Mouse (Mus musculus): Measurements from ENCODE around the gene Gm45717. TPM values are rescaled to one million over a fixed set of nuclear protein-coding genes. Genes with fewer than 3 reads are reported as not detected.
A peak's percentile ranks its signal among the peaks of the same experiment; 100 is the strongest.

Gene Gm45717
- polyA plus RNA-seq, 1 experiment from 2014 or later = 0.38 TPM

DNA sequence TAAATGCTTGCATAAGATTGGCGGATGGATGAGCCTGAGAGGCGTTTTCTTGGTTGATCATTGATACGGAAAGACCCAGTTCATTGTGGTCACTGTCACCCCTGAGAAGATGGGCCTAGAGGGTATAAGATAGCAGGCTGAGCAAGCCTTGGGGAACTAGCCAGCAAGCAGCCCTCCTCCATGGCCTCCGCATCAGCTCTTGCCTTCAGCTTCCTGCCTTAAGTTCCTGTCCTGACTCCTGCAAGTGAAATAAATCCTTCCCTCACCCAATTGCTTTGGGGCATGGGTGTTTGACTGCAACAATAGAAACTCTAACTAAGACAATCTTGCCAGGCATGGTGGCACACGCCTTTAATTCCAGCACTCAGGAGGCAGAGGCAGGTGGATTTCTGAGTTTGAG lies 4.3 kb upstream of the Gm45717 start:
- H3K4me1 ChIP-seq (replicated peaks; ENCODE audit: control insufficient read depth, insufficient read depth, low read length) = no peaks in the 10 kb centered on the region

DNA sequence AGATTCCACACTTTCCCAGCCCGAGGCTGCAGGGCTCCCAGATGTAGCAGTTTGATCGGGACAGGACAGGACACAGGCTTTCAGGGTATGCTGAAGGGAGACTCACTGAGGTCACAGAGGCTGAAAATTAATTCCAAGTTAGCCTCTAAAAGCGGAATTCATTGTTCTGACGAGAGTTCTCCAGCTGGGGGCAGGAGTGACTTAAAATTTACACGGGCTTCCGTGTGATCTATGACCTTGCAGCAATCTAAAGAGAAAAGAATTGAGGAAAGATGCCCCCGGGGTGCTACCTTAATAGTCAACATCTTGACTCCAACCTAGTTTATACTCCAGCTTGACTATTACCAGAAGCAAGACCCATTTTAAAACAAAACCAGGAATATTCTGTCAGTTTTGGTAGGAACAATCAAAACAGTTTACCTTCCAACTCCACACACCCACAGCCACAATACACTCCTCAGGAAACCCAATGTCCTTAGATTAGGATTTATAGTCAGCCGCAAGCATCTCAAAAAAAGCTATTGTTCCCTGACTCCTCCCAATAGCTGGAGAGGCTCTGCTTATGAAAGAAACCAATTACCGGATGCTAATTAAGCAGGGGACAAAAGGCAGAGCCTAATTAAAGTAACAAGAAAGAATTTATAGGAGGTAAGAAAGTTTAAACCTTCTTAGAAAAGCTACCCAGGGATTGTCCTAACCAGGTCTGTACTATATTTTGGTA lies 3.6 kb upstream of the Gm45717 start:
- H3K4me3 ChIP-seq (ENCODE audit: low read depth, low read length) = no peak overlapping the region
- no peak for ATAC-seq
- H3K27ac ChIP-seq (ENCODE audit: low read depth, low read length) = no peak overlapping the region
- H3K9me3 ChIP-seq (ENCODE audit: control insufficient read depth) = no peaks in the 10 kb centered on the region
- H3K36me3 ChIP-seq (ENCODE audit: control insufficient read depth, insufficient read depth) = no peaks in the 10 kb centered on the region
- H3K4me1 ChIP-seq (replicated peaks; ENCODE audit: control insufficient read depth, insufficient read depth, low read length) = no peaks in the 10 kb centered on the region; the same call in 1 of the 2 replicates
- TF ChIP-seq CTCF (IDR thresholded peaks at IDR 0.05; ENCODE audit: low read depth) = peak; percentile 71
- H3K9ac ChIP-seq (ENCODE audit: low read depth, low read length) = no peak overlapping the region
- H3K27me3 ChIP-seq (replicated peaks; ENCODE audit: control insufficient read depth, insufficient read depth, low read length) = no peaks in the 10 kb centered on the region
- WGBS = 12% methylated on average over 9 of the region's 9 CpGs
- H3K4me2 ChIP-seq (replicated peaks; ENCODE audit: low read depth) = no peak overlapping the region

More for the DNA sequence above, 4.3 kb upstream of the Gm45717 start:
- Histone ChIP-seq H3K36me3 (ENCODE audit: control insufficient read depth, insufficient read depth) (no peaks in the 10 kb centered on the region), H3K4me2 (replicated peaks; ENCODE audit: low read depth) (no peak overlapping the region), H3K4me3 (ENCODE audit: low read depth, low read length) (no peak overlapping the region), H3K9me3 (ENCODE audit: control insufficient read depth) (no peaks in the 10 kb centered on the region), H3K9ac (ENCODE audit: low read depth, low read length) (no peak overlapping the region), H3K27ac (ENCODE audit: low read depth, low read length) (no peak overlapping the region), H3K27me3 (replicated peaks; ENCODE audit: control insufficient read depth, insufficient read depth, low read length) (no peaks in the 10 kb centered on the region)
- no peak for ATAC-seq
- WGBS = 88% methylated on average over 5 of the region's 5 CpGs
- no peak for TF ChIP-seq CTCF (IDR thresholded peaks at IDR 0.05; ENCODE audit: low read depth)

DNA sequence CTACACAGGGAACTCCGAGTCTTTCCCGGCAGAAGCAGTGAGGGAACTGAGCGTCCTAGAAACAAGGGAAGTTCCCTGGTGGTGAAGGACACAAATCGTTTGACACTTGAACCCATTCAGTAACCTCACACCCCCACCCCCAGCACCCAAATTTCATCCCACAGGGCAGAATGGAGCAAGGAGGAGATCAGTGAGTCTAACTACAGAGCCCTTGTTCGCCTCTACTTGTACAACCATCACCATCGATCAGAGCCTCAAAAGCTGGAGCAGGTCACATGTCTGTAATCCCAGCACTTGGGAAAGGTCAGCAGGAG lies 776 bp upstream of the Gm45717 start:
- 30% methylated on average over 6 of the region's 6 CpGs for whole genome bisulfite sequencing
- H3K4me2 ChIP-seq (replicated peaks; ENCODE audit: low read depth) = no peak overlapping the region
- no peak for TF ChIP-seq CTCF (IDR thresholded peaks at IDR 0.05; ENCODE audit: low read depth)
- H3K9me3 ChIP-seq (ENCODE audit: control insufficient read depth) = no peaks in the 10 kb centered on the region
- peak overlapping the region; percentile 76 for H3K27ac ChIP-seq (ENCODE audit: low read depth, low read length)
- no peak overlapping the region for H3K9ac ChIP-seq (ENCODE audit: low read depth, low read length)
- no peak for ATAC-seq
- peaks cover 4% of the 10 kb centered on the region; the same call in 1 of the 2 replicates for H3K36me3 ChIP-seq (ENCODE audit: control insufficient read depth, insufficient read depth)
- H3K4me3 ChIP-seq (ENCODE audit: low read depth, low read length) = no peak overlapping the region
- H3K27me3 ChIP-seq (replicated peaks; ENCODE audit: control insufficient read depth, insufficient read depth, low read length) = no peaks in the 10 kb centered on the region
- H3K4me1 ChIP-seq (replicated peaks; ENCODE audit: control insufficient read depth, insufficient read depth, low read length) = peaks cover 5% of the 10 kb centered on the region; the same call in 1 of the 2 replicates

DNA sequence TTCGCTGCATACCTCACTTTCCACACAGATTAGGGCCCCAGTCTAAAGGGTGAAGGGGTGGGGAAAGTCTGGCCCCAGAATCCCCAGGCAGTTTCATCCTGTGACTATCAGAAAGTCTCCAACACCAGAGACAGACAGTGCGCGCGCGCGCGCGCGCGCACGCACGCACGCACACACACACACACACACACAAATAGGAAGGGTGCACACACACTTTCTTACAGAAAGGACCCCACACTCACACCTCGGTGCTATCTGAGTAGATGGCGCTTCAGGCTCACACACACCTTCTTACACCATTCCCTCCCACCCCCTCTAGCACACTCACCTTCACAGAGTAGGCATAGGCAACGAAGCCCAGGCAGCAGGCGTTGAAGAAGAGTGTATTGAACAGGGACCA lies 395 bp downstream of the Gm45717 start:
- H3K9me3 ChIP-seq (ENCODE audit: control insufficient read depth) = no peaks in the 10 kb centered on the region
- peak; percentile 35 for ATAC-seq
- peaks cover 6% of the 10 kb centered on the region; the same call in 1 of the 2 replicates for H3K4me1 ChIP-seq (replicated peaks; ENCODE audit: control insufficient read depth, insufficient read depth, low read length)
- peak overlapping the region; percentile 74 for H3K4me2 ChIP-seq (replicated peaks; ENCODE audit: low read depth)
- peak overlapping the region; percentile 57 for H3K9ac ChIP-seq (ENCODE audit: low read depth, low read length)
- peak overlapping the region; percentile 54 for H3K4me3 ChIP-seq (ENCODE audit: low read depth, low read length)
- WGBS = under 1% methylated on average over 17 of the region's 17 CpGs
- TF ChIP-seq CTCF (IDR thresholded peaks at IDR 0.05; ENCODE audit: low read depth) = no peak
- peak overlapping the region; percentile 70 for H3K27ac ChIP-seq (ENCODE audit: low read depth, low read length)
- no peaks in the 10 kb centered on the region for H3K27me3 ChIP-seq (replicated peaks; ENCODE audit: control insufficient read depth, insufficient read depth, low read length)
- peaks cover 4% of the 10 kb centered on the region; the same call in 1 of the 2 replicates for H3K36me3 ChIP-seq (ENCODE audit: control insufficient read depth, insufficient read depth)

DNA sequence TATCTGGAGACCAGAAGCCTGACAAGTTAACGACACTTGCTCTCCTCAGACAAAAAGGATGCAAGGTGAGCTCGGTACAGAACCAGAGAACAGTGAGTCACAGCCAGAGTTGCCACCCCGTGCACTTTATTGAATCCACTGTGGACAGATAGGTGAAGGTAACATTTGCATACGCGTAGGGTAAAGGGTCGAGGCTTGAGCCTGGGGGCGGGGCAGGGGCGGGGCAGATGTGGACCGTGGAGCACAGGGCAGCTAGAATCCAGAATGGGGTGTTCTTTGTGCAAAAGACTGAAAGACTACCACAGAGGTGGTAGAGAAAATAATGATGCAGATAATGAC lies 1.0 kb downstream of the Gm45717 start:
- Histone ChIP-seq H3K4me1 (replicated peaks; ENCODE audit: control insufficient read depth, insufficient read depth, low read length) (peaks cover 11% of the 10 kb centered on the region; the same call in 1 of the 2 replicates), H3K36me3 (ENCODE audit: control insufficient read depth, insufficient read depth) (peaks cover 7% of the 10 kb centered on the region), H3K9me3 (ENCODE audit: control insufficient read depth) (no peaks in the 10 kb centered on the region), H3K9ac (ENCODE audit: low read depth, low read length) (peak overlapping the region; percentile 34; the same call in 1 of the 2 replicates), H3K4me3 (ENCODE audit: low read depth, low read length) (peak overlapping the region; percentile 54), H3K4me2 (replicated peaks; ENCODE audit: low read depth) (peak overlapping the region; percentile 74), H3K27ac (ENCODE audit: low read depth, low read length) (peak overlapping the region; percentile 70), H3K27me3 (replicated peaks; ENCODE audit: control insufficient read depth, insufficient read depth, low read length) (no peaks in the 10 kb centered on the region)
- WGBS = 3% methylated on average over 9 of the region's 9 CpGs
- ATAC-seq = no peak
- TF ChIP-seq CTCF (IDR thresholded peaks at IDR 0.05; ENCODE audit: low read depth) = no peak

DNA sequence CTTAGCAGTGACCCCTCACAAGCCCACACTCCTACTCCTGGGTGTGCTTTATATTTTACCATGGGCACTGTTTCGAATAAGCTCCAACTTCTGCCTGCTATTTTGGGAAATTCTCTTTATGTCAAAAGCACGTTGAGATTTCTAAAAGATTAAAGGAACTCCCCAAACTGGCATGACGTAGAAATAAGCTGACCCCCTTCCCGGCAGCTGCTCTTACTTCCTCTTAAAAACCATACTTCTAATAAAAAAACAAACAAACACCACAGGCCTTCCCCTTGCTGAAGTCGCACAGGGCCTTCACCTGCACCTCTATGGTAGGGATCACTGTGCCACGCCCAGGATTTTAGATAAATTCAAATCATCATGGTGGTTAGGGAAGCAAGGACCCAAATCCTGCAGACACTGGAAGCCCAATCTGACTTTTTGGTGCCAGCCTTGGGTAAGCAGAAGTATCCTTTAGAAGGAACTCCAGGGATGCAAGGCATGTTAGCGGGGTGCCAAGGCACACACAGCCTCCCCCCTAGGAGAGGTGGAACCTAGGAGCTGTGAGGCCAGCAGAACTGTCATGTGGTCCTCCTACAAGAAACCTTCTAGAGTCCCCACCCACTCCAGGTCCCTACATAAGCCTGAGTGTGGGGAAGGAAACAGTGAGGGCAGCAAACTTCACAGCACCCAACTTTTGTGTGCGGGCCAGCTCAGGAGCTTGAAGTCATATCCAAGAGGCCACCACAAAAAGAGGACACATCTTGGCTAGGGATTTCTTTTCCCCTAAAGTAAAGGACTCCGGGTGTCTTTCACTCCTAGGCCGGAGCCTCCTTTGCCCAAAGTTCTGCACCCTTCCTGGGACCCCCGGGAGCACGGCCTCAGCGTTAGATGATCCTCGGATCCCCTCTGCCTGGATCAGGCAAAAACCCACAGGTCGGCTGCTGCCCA lies 1.7 kb downstream of the Gm45717 start:
- WGBS = 30% methylated on average over 15 of the region's 15 CpGs
- no peak for TF ChIP-seq CTCF (IDR thresholded peaks at IDR 0.05; ENCODE audit: low read depth)
- no peaks in the 10 kb centered on the region for H3K9me3 ChIP-seq (ENCODE audit: control insufficient read depth)
- peaks cover 11% of the 10 kb centered on the region; the same call in 1 of the 2 replicates for H3K4me1 ChIP-seq (replicated peaks; ENCODE audit: control insufficient read depth, insufficient read depth, low read length)
- peak overlapping the region; percentile 34 for H3K9ac ChIP-seq (ENCODE audit: low read depth, low read length)
- H3K27ac ChIP-seq (ENCODE audit: low read depth, low read length) = peak overlapping the region; percentile 41
- H3K36me3 ChIP-seq (ENCODE audit: control insufficient read depth, insufficient read depth) = peaks cover 14% of the 10 kb centered on the region
- H3K27me3 ChIP-seq (replicated peaks; ENCODE audit: control insufficient read depth, insufficient read depth, low read length) = no peaks in the 10 kb centered on the region
- H3K4me2 ChIP-seq (replicated peaks; ENCODE audit: low read depth) = peak overlapping the region; percentile 74
- peak overlapping the region; percentile 54 for H3K4me3 ChIP-seq (ENCODE audit: low read depth, low read length)
- ATAC-seq = no peak

Measured in intestine, postnatal 0 days (tissue).